Mouse (Mus musculus) heart, adult 11 months (tissue): ENCODE results near the gene Emcn.

Experiments
- DNase-seq: peaks from one replicate; pipeline ENCODE4 v3.0.0; 2022

Emcn gene

DNA sequence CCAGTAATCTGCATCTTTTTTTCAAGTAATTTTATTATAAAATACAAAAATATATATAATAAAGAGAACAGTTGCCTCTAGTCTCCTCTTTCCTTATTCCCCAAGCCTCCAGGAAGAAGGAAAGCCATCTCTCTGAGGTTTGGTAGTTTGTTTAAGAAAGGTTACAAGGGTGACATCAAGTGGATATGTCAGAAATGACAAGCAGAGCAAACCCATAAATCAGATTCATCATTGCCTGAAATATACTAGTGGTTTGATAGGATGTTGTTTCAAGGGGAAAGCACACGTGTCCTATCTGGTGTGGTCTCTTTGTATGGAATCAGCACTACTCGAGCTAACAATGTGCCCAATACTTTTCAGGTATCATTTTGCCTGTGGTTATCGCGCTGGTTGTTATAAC lies 77.8 kb downstream of the Emcn start:
- no peak for DNase-seq

GRCm38 (mm10) chr3:137429516-137429915 lies 88.6 kb downstream of the Emcn start:
- DNase-seq: no peak

DNA sequence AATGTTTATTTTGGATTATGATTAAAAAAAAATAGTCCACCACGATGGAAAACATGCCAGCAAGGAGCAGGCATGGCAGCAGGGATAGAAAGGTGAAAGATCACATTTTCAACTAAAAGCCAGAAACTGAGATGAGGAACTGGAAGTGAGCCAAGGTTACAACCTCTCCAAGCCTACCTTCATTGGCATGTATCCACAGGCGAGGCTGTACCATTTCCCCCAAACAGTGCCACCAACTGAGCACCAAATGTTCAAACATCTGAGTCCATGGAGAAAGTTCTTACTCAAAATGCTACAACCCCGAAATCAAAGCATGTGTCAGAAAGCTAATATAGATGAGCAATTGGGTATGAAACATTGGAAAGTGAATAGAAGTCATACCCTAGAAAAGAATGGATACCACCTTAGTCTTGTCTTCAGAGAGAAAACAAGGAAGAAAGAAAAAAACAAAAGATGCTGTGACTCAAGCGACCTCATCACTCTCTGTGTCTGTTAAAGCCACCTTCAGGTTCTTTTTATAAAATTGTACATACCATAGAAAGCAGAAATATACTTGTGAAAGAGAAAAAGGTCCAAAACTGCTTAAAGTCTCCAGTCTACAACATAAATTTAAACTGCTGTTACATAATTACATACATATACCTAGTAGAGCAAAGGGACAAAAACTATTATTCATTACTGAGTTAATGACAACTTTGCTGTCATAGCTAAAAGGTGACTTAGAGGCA lies 124.2 kb downstream of the Emcn start:
- DNase-seq: no peak

- DNase-seq: no peak
Measured at GRCm38 (mm10) chr3:137465953-137466352, 125.1 kb downstream of the Emcn start.

DNA sequence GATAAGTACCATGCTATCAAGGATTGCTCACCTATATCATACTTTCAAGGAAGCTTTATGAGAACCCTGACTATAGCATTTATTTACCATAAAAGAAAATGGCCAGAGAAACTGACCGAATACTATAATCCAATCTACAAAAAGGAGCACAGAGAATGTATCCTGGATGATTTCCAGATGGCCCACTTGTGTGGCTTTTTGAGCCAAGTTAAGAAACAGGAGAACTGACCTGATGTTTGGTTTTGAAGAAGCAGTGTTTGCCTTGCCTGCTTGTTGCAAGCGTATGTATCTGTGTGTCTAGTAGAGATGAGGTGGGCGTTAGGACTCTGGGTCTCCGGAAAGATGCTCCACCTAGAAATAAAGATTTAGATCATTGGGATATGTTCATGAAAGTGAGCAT lies 125.9 kb downstream of the Emcn start:
- no peak for DNase-seq

GRCm38 (mm10) chr3:137467386-137467785 lies 126.5 kb downstream of the Emcn start:
- DNase-seq: no peak

GRCm38 (mm10) chr3:137472145-137472544 lies 131.3 kb downstream of the Emcn start:
- no peak for DNase-seq

- DNase-seq: no peak
Measured at GRCm38 (mm10) chr3:137479761-137480339, 139.0 kb downstream of the Emcn start.

DNA sequence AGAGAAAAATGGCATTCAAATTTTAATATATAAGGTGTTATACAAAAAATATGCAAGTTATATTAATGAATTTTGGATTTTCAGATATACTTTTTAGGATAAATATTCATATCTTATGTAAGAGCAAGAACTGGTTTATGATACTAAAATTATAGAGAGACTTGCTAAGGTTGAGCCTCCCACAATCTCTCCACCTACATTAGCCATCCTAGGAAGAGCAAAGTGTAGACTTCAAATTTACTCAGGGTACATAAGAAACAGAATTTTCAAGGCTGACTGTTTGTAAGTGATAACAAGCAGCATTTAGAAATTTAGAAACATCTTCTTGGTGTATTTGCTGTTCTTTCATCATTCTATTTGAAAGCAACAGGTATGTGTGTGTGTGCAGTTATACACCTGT lies 140.3 kb downstream of the Emcn start:
- no peak for DNase-seq
